Mouse (Mus musculus) forebrain, embryonic 16.5 days (tissue): ENCODE measurements around the gene Zbtb7a. TPM values are rescaled to one million over a fixed set of nuclear protein-coding genes. Genes with fewer than 3 reads are reported as not detected.
"Not testable (repeated sequence)": the region's sequence is repeated elsewhere in the genome, so short reads cannot be mapped to it uniquely, and the experiment has no call there.

Experiments
- ATAC-seq: fragments of 200-750 bp; cut with Nextera tagmentation; 2 replicates; pipeline ENCODE4 v1.8.0; 2017; ENCODE audit warnings: mild to moderate bottlenecking, moderate library complexity
- H3K27ac ChIP-seq: fragments of 300-500 bp; sonication (generic); 2 replicates; pipeline ENCODE4 v1.5.1; 2014; ENCODE audit warnings: low read length, control low read depth
- H3K27me3 ChIP-seq: fragments of 300-500 bp; sonication (generic); replicated peaks from 2 replicates; pipeline ENCODE4 v1.6.1; 2014; ENCODE audit warnings: low read length; ENCODE audit not compliant: control insufficient read depth, insufficient read depth
- H3K36me3 ChIP-seq: fragments of 300-500 bp; sonication (generic); 2 replicates; pipeline ENCODE4 v1.6.1; 2014; ENCODE audit not compliant: control insufficient read depth, insufficient read depth
- H3K4me1 ChIP-seq: fragments of 300-500 bp; sonication (generic); replicated peaks from 2 replicates; pipeline ENCODE4 v1.6.1; 2014; ENCODE audit warnings: low read length; ENCODE audit not compliant: control insufficient read depth, insufficient read depth
- H3K4me2 ChIP-seq: fragments of 300-500 bp; sonication (generic); 2 replicates; pipeline ENCODE4 v1.6.1; 2014; ENCODE audit warnings: mild to moderate bottlenecking, low read length, control low read depth
- H3K4me3 ChIP-seq: fragments of 300-500 bp; sonication (generic); replicated peaks from 2 replicates; pipeline ENCODE4 v1.5.1; 2014; ENCODE audit warnings: mild to moderate bottlenecking, low read length, control low read depth
- H3K9ac ChIP-seq: fragments of 300-500 bp; sonication (generic); replicated peaks from 2 replicates; pipeline ENCODE4 v1.6.1; 2014; ENCODE audit warnings: low read depth, low read length, control low read depth
- H3K9me3 ChIP-seq: fragments of 300-500 bp; sonication (generic); 2 replicates; pipeline ENCODE4 v1.6.1; 2016; ENCODE audit warnings: low read length; ENCODE audit not compliant: control insufficient read depth
- WGBS: fragments of 180-500 bp; shearing (Covaris S2); extraction: QIAGEN DNeasy Blood & Tissue Kit; methylation state at CpG from one replicate; pipeline ENCODE4 v1.1.7; 2014; 5-methylcytosine and 5-hydroxymethylcytosine counted together
- polyA plus RNA-seq: library from polyadenylated mRNA; unstranded; fragments of >200 nt; fragmentation: Nextera tagmentation; extraction: Ambion mirVana; gene quantifications from 2 replicates; pipeline ENCODE4 v1.2.1, GENCODE M21; 2015

Zbtb7a gene
- polyA plus RNA-seq, 1 experiment from 2014 or later, result 11.8 TPM

GRCm38 (mm10) chr10:81174617-81175344 lies 39.8 kb downstream of the Zbtb7a start:
- Histone ChIP-seq H3K4me1 (peaks cover 40% of the 10 kb centered on the region), H3K4me3 (peak overlapping the region; percentile 42), H3K27ac (peak overlapping the region; percentile 94), H3K9ac (peak overlapping the region; percentile 61), H3K9me3 (no peaks in the 10 kb centered on the region), H3K36me3 (peaks cover 16% of the 10 kb centered on the region), H3K4me2 (peak overlapping the region; percentile 66), H3K27me3 (no peaks in the 10 kb centered on the region)
- under 1% methylated on average over 29 of the region's 29 CpGs for WGBS
- peak; percentile 66 for ATAC-seq

GRCm38 (mm10) chr10:81175345-81175701 lies 40.3 kb downstream of the Zbtb7a start:
- WGBS, result 4% methylated on average over 4 of the region's 4 CpGs
- H3K4me1 ChIP-seq, result peaks cover 40% of the 10 kb centered on the region
- not testable (repeated sequence) for ATAC-seq, H3K9me3 ChIP-seq, H3K27me3 ChIP-seq
- peak overlapping the region; percentile 94 for H3K27ac ChIP-seq
- peak overlapping the region; percentile 61 for H3K9ac ChIP-seq
- H3K36me3 ChIP-seq, result peaks cover 19% of the 10 kb centered on the region
- peak overlapping the region; percentile 42 for H3K4me3 ChIP-seq
- H3K4me2 ChIP-seq, result peak overlapping the region; percentile 66

GRCm38 (mm10) chr10:81175936-81176465 lies 41.0 kb downstream of the Zbtb7a start:
- Histone ChIP-seq H3K9me3 (no peaks in the 10 kb centered on the region), H3K27ac (peak overlapping the region; percentile 94), H3K4me1 (peaks cover 40% of the 10 kb centered on the region), H3K4me3 (peak overlapping the region; percentile 54), H3K36me3 (peaks cover 24% of the 10 kb centered on the region), H3K27me3 (no peaks in the 10 kb centered on the region), H3K4me2 (peak overlapping the region; percentile 62), H3K9ac (no peak overlapping the region; the same call in 1 of the 2 replicates)
- no peak for ATAC-seq
- 3% methylated on average over 13 of the region's 13 CpGs for WGBS

GRCm38 (mm10) chr10:81176466-81177271 lies 41.6 kb downstream of the Zbtb7a start, which contains the start of gene Eef2:
TSS of gene Eef2 (plus strand) at chr10:81176631.
- WGBS, result 0% methylated on average over 77 of the region's 77 CpGs
- no peaks in the 10 kb centered on the region for H3K9me3 ChIP-seq
- ATAC-seq, result peak; percentile 69
- peaks cover 40% of the 10 kb centered on the region for H3K4me1 ChIP-seq
- H3K4me2 ChIP-seq, result peak within 1 kb of the TSS; percentile 62
- H3K4me3 ChIP-seq, result peak within 1 kb of the TSS; percentile 54
- no peaks in the 10 kb centered on the region for H3K27me3 ChIP-seq
- H3K27ac ChIP-seq, result peak within 1 kb of the TSS; percentile 94
- peaks cover 29% of the 10 kb centered on the region for H3K36me3 ChIP-seq
- peak within 1 kb of the TSS; percentile 66 for H3K9ac ChIP-seq

- Histone ChIP-seq H3K4me3 (peak overlapping the region; percentile 54), H3K9me3 (no peaks in the 10 kb centered on the region), H3K9ac (peak overlapping the region; percentile 66), H3K27me3 (no peaks in the 10 kb centered on the region), H3K36me3 (peaks cover 31% of the 10 kb centered on the region), H3K4me1 (peaks cover 43% of the 10 kb centered on the region), H3K4me2 (peak overlapping the region; percentile 62), H3K27ac (no peak overlapping the region)
- 14% methylated on average over 16 of the region's 16 CpGs for WGBS
- ATAC-seq, result no peak
These were observed 42.5 kb downstream of the Zbtb7a start for GRCm38 (mm10) chr10:81177491-81177925.

GRCm38 (mm10) chr10:81177958-81178712 lies 43.1 kb downstream of the Zbtb7a start:
- no peak for ATAC-seq
- Histone ChIP-seq H3K27me3 (no peaks in the 10 kb centered on the region), H3K4me3 (peak overlapping the region; percentile 54), H3K4me2 (peak overlapping the region; percentile 62), H3K9ac (peak overlapping the region; percentile 66), H3K36me3 (peaks cover 31% of the 10 kb centered on the region), H3K9me3 (no peaks in the 10 kb centered on the region), H3K27ac (no peak overlapping the region), H3K4me1 (peaks cover 44% of the 10 kb centered on the region)
- 67% methylated on average over 14 of the region's 14 CpGs for WGBS

- Histone ChIP-seq H3K27ac (no peak overlapping the region), H3K4me2 (no peak overlapping the region), H3K27me3 (no peaks in the 10 kb centered on the region), H3K4me1 (peaks cover 42% of the 10 kb centered on the region), H3K4me3 (no peak overlapping the region), H3K36me3 (peaks cover 31% of the 10 kb centered on the region), H3K9me3 (no peaks in the 10 kb centered on the region), H3K9ac (no peak overlapping the region)
- WGBS, result 91% methylated on average over 11 of the region's 11 CpGs
- ATAC-seq, result no peak
These were observed 43.9 kb downstream of the Zbtb7a start for GRCm38 (mm10) chr10:81178927-81179326.

- no peak overlapping the region for H3K9ac ChIP-seq
- no peak overlapping the region for H3K4me3 ChIP-seq
- no peak overlapping the region for H3K4me2 ChIP-seq
- H3K9me3 ChIP-seq, result no peaks in the 10 kb centered on the region
- peaks cover 37% of the 10 kb centered on the region for H3K4me1 ChIP-seq
- WGBS, result 92% methylated on average over 32 of the region's 32 CpGs
- H3K36me3 ChIP-seq, result peaks cover 31% of the 10 kb centered on the region
- no peaks in the 10 kb centered on the region for H3K27me3 ChIP-seq
- no peak overlapping the region for H3K27ac ChIP-seq
- no peak for ATAC-seq
These were observed 44.7 kb downstream of the Zbtb7a start for GRCm38 (mm10) chr10:81179451-81180342.
